Mouse (Mus musculus) G1E (cell line): ENCODE data around the gene Cldn15.

Experiments used
- CTCF ChIP-seq: IDR thresholded peaks from 2 replicates; pipeline ENCODE4 v1.5.1; 2012; ENCODE audit warnings: low read depth, low read length, inconsistent platforms, mixed read lengths
- TAL1 ChIP-seq: conservative IDR thresholded peaks from 2 replicates; pipeline ENCODE4 v1.6.1; 2012; ENCODE audit warnings: low read depth, low read length, inconsistent platforms, mixed read lengths

GRCm38 (mm10) chr5:136960053-136960452 is 6.4 kb upstream of the Cldn15 start:
- no peak for TF ChIP-seq CTCF
- no peak for TF ChIP-seq TAL1
